Mouse (Mus musculus) spleen, adult 2 months (tissue): ENCODE results near the gene Gpatch2.

Experiments used
- CTCF ChIP-seq: fragments of 200-500 bp; IDR thresholded peaks from 2 replicates; pipeline ENCODE4 v1.5.1; 2011; ENCODE audit warnings: mild to moderate bottlenecking, inconsistent platforms; ENCODE audit not compliant: insufficient read depth, insufficient read length, insufficient replicate concordance; ENCODE audit errors: extremely low read depth
- POLR2A ChIP-seq: fragments of 200-500 bp; IDR thresholded peaks from 2 replicates; pipeline ENCODE4 v1.6.1; 2011; ENCODE audit warnings: low read depth, low read length, inconsistent platforms

DNA sequence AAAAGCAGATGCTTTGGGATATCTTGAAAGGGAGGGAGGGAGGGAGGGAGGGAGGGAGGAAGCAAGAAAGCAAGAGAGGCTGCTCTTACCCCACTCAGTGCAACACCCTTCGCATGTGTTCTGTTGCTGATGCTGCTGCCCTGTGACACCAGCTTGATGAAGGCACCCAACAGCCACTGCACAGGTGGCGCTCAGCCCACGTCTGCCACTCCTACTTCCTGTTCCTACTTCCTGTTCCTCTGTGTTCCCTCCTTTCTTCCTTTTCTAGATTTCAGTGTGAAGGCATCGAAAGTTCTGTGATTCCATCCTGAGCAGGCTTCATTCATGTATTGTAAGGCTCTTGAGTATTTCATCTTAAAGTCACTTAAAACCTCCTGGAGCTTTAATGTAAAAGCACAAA is 71.1 kb downstream of the Gpatch2 start:
- TF ChIP-seq CTCF (no peak), POLR2A (no peak)
